Mouse (Mus musculus) stomach, embryonic 15.5 days (tissue): ENCODE results near the gene Acss1. TPM values are rescaled to one million over a fixed set of nuclear protein-coding genes. Genes with fewer than 3 reads are reported as not detected.

ENCODE experiments used
- ATAC-seq: fragments of 200-750 bp; cut with Nextera tagmentation; 2 replicates; pipeline ENCODE4 v1.8.0; 2017; ENCODE audit warnings: low read depth, moderate number of reproducible peaks, moderate TSS enrichment; ENCODE audit not compliant: insufficient read depth, low FRiP score
- H3K27ac ChIP-seq: fragments of 300-500 bp; sonication (generic); 2 replicates; pipeline ENCODE4 v1.5.1; 2015; ENCODE audit warnings: mild to moderate bottlenecking, inconsistent platforms
- H3K27me3 ChIP-seq: fragments of 300-500 bp; sonication (generic); replicated peaks from 2 replicates; pipeline ENCODE4 v1.6.1; 2015; ENCODE audit warnings: inconsistent platforms
- H3K36me3 ChIP-seq: fragments of 300-500 bp; sonication (generic); 2 replicates; pipeline ENCODE4 v1.6.1; 2015; ENCODE audit warnings: inconsistent platforms
- H3K4me1 ChIP-seq: fragments of 300-500 bp; sonication (generic); 2 replicates; pipeline ENCODE4 v1.6.1; 2015; ENCODE audit warnings: inconsistent platforms
- H3K4me2 ChIP-seq: fragments of 300-500 bp; sonication (generic); 2 replicates; pipeline ENCODE4 v1.6.1; 2015; ENCODE audit warnings: mild to moderate bottlenecking, inconsistent platforms
- H3K4me3 ChIP-seq: fragments of 300-500 bp; sonication (generic); replicated peaks from 2 replicates; pipeline ENCODE4 v1.5.1; 2015; ENCODE audit warnings: inconsistent platforms
- H3K9ac ChIP-seq: fragments of 300-500 bp; sonication (generic); 2 replicates; pipeline ENCODE4 v1.6.1; 2015; ENCODE audit warnings: inconsistent platforms
- H3K9me3 ChIP-seq: fragments of 300-500 bp; sonication (generic); 2 replicates; pipeline ENCODE4 v1.6.1; 2016; ENCODE audit warnings: inconsistent platforms
- WGBS: fragments of 180-500 bp; shearing (Covaris S2); methylation state at CpG from one replicate; pipeline ENCODE4 v1.1.7; 2015; 5-methylcytosine and 5-hydroxymethylcytosine counted together
- polyA plus RNA-seq: library from polyadenylated mRNA; unstranded; fragments of >200 nt; fragmentation: Nextera tagmentation; extraction: Ambion mirVana; gene quantifications from 2 replicates; pipeline ENCODE4 v1.2.1, GENCODE M21; 2015

Acss1 gene
- polyA plus RNA-seq, 1 experiment from 2014 or later: 27.8 TPM

DNA sequence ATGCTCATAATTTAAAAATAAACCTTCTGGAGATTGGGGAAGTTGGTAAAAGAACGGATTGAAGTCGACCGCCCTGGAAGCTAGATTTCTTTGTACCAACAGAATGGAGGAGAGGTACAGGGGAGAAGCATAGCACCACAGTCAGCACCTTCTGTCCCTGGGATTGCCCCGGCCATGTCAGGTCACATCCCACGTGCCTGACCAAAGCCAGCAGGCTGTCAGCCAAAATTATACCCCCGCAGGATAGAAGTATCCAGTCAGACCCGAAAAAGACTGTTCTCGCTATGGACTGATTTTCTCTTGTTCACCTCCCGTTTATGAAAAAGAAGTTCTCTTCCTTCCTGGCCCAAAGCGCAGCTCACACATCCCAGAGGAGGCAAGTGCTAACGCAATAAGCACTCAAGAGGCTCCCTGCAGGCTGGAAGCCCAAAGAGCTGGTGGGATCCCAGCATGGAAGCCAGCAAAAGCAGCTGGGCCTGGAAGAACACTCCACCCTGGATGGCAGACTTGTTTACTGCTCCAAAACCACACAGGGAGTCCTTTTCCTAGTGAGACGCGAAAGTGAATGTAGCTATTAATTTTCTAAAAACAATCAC, 19.9 kb downstream of the Acss1 start:
- Histone ChIP-seq H3K27me3 (no peaks in the 10 kb centered on the region), H3K27ac (0 out of 2 replicates have a peak overlapping the region, but pooled peaks have one; percentile 6), H3K36me3 (no peaks in the 10 kb centered on the region), H3K9ac (no peak overlapping the region), H3K9me3 (no peaks in the 10 kb centered on the region), H3K4me2 (no peak overlapping the region), H3K4me3 (no peak overlapping the region), H3K4me1 (no peaks in the 10 kb centered on the region)
- no peak for ATAC-seq
- 61% methylated on average over 13 of the region's 13 CpGs for WGBS

DNA sequence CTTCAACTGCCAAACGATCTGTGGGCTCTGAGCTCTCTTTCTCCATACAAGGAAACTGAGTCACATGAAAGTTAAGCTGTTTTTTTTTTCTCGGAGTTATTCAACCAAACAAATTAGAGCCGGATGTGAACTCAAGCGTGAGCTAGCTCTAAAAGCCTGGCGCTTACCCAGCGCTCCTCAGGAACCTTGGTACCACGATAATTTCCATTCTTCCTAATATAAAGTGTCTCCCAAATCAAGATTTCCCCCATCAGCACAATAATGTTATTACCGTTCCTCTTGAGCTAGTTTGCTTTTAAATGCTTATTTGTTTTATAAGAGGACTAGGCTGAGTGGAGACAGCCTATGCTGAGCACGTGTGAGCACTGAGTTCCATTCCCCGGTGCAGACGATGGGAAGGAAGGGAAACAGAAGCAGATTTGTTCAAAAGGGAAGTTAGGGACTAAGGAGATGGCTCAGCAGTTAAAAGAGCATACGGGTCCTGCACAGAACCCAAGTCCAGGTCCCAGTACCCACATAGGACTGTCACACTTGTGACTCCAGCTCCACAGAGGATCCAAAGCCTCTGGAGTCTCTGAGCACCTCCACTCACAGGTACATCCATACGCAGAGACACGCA, 20.5 kb downstream of the Acss1 start:
- Histone ChIP-seq H3K27ac (no peak overlapping the region), H3K9me3 (no peaks in the 10 kb centered on the region), H3K4me3 (no peak overlapping the region), H3K4me1 (no peaks in the 10 kb centered on the region), H3K36me3 (no peaks in the 10 kb centered on the region), H3K4me2 (no peak overlapping the region), H3K27me3 (no peaks in the 10 kb centered on the region), H3K9ac (no peak overlapping the region)
- 76% methylated on average over 14 of the region's 14 CpGs for WGBS
- ATAC-seq: no peak

DNA sequence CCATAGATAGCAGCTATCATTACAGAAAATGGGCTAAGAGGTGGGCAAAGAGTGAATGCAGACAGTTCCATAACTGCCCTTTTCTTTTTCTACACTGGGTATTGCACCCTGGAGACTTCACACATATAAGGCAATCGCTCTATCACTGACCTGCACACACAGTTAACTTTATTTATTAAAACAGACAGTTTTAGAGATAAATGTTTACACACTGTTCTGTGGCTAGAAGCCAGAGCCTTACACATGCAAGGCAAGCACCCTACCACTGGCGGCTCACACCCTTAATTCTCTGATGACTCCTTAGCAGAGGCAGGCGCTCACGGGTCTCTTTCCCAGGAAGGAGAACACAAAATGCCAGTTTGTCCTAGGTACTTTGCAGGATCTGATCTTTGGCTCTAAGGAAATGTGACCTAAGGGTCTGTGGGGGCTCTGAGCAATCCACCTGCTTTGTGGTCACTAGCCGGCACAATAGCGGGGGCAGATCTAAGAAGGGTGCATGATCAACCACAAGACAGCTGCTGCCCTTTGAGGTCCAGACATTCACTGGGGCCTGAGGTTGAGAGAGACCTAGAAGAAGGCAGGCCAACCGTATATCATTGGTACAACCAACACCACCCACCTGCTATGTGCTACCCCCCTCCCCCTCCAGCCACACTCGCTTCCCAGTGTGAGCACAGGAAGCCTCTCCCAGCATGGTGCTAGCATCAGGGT, 21.7 kb downstream of the Acss1 start:
- 75% methylated on average over 8 of the region's 8 CpGs for WGBS
- no peak for ATAC-seq
- Histone ChIP-seq H3K4me3 (no peak overlapping the region), H3K36me3 (no peaks in the 10 kb centered on the region), H3K4me2 (no peak overlapping the region), H3K9ac (no peak overlapping the region), H3K27ac (no peak overlapping the region), H3K9me3 (no peaks in the 10 kb centered on the region), H3K4me1 (no peaks in the 10 kb centered on the region), H3K27me3 (no peaks in the 10 kb centered on the region)

- H3K4me3 ChIP-seq: no peak overlapping the region
- no peak overlapping the region for H3K4me2 ChIP-seq
- no peak for ATAC-seq
- no peak overlapping the region for H3K27ac ChIP-seq
- H3K27me3 ChIP-seq: no peaks in the 10 kb centered on the region
- no peak overlapping the region for H3K9ac ChIP-seq
- no peaks in the 10 kb centered on the region for H3K9me3 ChIP-seq
- 82% methylated on average over 4 of the region's 4 CpGs for WGBS
- no peaks in the 10 kb centered on the region for H3K4me1 ChIP-seq
- H3K36me3 ChIP-seq: no peaks in the 10 kb centered on the region
These were observed 23.1 kb downstream of the Acss1 start for GRCm38 (mm10) chr2:150645225-150645624.

GRCm38 (mm10) chr2:150643726-150644415, 24.4 kb downstream of the Acss1 start:
- ATAC-seq: peak; percentile 74; the same call in 1 of the 2 replicates
- no peaks in the 10 kb centered on the region for H3K9me3 ChIP-seq
- no peaks in the 10 kb centered on the region for H3K4me1 ChIP-seq
- no peak overlapping the region for H3K4me3 ChIP-seq
- H3K36me3 ChIP-seq: 0 out of 2 replicates have a peak, but pooled peaks cover 2% of the 10 kb centered on the region
- H3K4me2 ChIP-seq: no peak overlapping the region
- H3K9ac ChIP-seq: no peak overlapping the region
- H3K27me3 ChIP-seq: no peaks in the 10 kb centered on the region
- no peak overlapping the region for H3K27ac ChIP-seq
- WGBS: 73% methylated on average over 8 of the region's 8 CpGs

GRCm38 (mm10) chr2:150643166-150643565, 25.1 kb downstream of the Acss1 start:
- Histone ChIP-seq H3K4me2 (no peak overlapping the region), H3K4me3 (no peak overlapping the region), H3K4me1 (no peaks in the 10 kb centered on the region), H3K27ac (no peak overlapping the region), H3K9me3 (no peaks in the 10 kb centered on the region), H3K36me3 (0 out of 2 replicates have a peak, but pooled peaks cover 2% of the 10 kb centered on the region), H3K9ac (no peak overlapping the region), H3K27me3 (no peaks in the 10 kb centered on the region)
- WGBS: 70% methylated on average over 1 of the region's 1 CpGs
- ATAC-seq: no peak

DNA sequence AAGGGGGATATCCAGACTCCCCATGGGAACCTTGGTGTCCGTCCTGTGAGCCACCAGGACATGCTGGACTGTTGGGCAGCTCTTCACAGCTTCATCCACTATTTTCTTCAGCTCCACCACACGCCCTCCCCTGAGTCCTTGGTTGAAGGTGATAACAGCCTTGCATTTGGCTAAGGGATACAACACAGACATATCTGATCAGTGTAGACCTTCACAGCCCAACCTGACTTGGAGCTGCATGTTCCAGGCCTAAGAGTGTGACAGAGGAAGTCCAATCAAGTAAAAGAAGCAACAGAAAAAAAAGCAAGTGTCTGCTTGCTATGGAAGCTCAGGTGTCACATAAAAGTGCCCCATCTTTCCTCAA, 29.9 kb downstream of the Acss1 start:
- Histone ChIP-seq H3K4me2 (no peak overlapping the region), H3K9ac (no peak overlapping the region), H3K36me3 (0 out of 2 replicates have a peak, but pooled peaks cover 2% of the 10 kb centered on the region), H3K27me3 (no peaks in the 10 kb centered on the region), H3K27ac (no peak overlapping the region), H3K4me1 (no peaks in the 10 kb centered on the region), H3K9me3 (no peaks in the 10 kb centered on the region), H3K4me3 (no peak overlapping the region)
- WGBS: 59% methylated on average over 2 of the region's 2 CpGs
- no peak for ATAC-seq

- 78% methylated on average over 6 of the region's 6 CpGs for WGBS
- H3K27ac ChIP-seq: no peak overlapping the region
- no peak overlapping the region for H3K4me2 ChIP-seq
- H3K4me3 ChIP-seq: no peak overlapping the region
- no peaks in the 10 kb centered on the region for H3K9me3 ChIP-seq
- ATAC-seq: no peak
- H3K4me1 ChIP-seq: no peaks in the 10 kb centered on the region
- H3K36me3 ChIP-seq: 0 out of 2 replicates have a peak, but pooled peaks cover 2% of the 10 kb centered on the region
- no peaks in the 10 kb centered on the region for H3K27me3 ChIP-seq
- H3K9ac ChIP-seq: no peak overlapping the region
These were observed 30.5 kb downstream of the Acss1 start for GRCm38 (mm10) chr2:150637702-150638369.

- H3K4me3 ChIP-seq: no peak overlapping the region
- H3K9ac ChIP-seq: no peak overlapping the region
- 65% methylated on average over 3 of the region's 3 CpGs for WGBS
- ATAC-seq: peak; percentile 39; the same call in 1 of the 2 replicates
- H3K9me3 ChIP-seq: no peaks in the 10 kb centered on the region
- H3K4me2 ChIP-seq: no peak overlapping the region
- no peak overlapping the region for H3K27ac ChIP-seq
- H3K4me1 ChIP-seq: no peaks in the 10 kb centered on the region
- 0 out of 2 replicates have a peak, but pooled peaks cover 2% of the 10 kb centered on the region for H3K36me3 ChIP-seq
- no peaks in the 10 kb centered on the region for H3K27me3 ChIP-seq
These were observed 32.3 kb downstream of the Acss1 start for GRCm38 (mm10) chr2:150635877-150636446.

DNA sequence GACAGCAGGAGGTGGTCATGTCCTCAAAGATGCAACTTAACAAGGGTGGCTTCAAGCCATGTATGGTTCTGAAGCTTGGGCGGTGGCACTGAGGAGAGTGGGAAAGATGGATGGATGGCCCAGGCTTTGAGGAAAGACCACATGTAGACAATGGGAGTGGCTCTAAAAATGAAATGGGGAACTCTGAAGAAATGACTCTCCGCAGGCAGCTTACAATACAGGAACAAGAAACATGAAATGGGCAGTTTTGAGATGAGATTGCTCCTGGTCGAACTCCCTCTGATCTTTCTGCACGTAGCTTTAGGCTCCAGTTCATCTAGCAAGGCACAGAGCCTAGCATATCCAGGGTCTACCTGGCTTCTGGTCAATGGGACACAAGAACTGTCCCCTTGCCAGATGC, 39.0 kb downstream of the Acss1 start:
- H3K4me2 ChIP-seq: no peak overlapping the region
- H3K27me3 ChIP-seq: no peaks in the 10 kb centered on the region
- H3K36me3 ChIP-seq: no peaks in the 10 kb centered on the region
- WGBS: 77% methylated on average over 4 of the region's 4 CpGs
- no peaks in the 10 kb centered on the region for H3K9me3 ChIP-seq
- no peaks in the 10 kb centered on the region for H3K4me1 ChIP-seq
- ATAC-seq: no peak
- no peak overlapping the region for H3K9ac ChIP-seq
- no peak overlapping the region for H3K27ac ChIP-seq
- H3K4me3 ChIP-seq: no peak overlapping the region

- no peak for ATAC-seq
- Histone ChIP-seq H3K9me3 (no peaks in the 10 kb centered on the region), H3K27me3 (no peaks in the 10 kb centered on the region)
These were observed 41.2 kb downstream of the Acss1 start for GRCm38 (mm10) chr2:150627140-150627539.

More at GRCm38 (mm10) chr2:150627140-150627539, 41.2 kb downstream of the Acss1 start:
- no peak overlapping the region for H3K4me2 ChIP-seq
- H3K4me1 ChIP-seq: no peaks in the 10 kb centered on the region
- H3K36me3 ChIP-seq: no peaks in the 10 kb centered on the region
- H3K4me3 ChIP-seq: no peak overlapping the region
- no peak overlapping the region for H3K9ac ChIP-seq
- WGBS: 60% methylated on average over 6 of the region's 6 CpGs
- H3K27ac ChIP-seq: no peak overlapping the region
